Comparison of ENCODE assay signal across 12 mouse cellular contexts in genomic region chr1:120016240-120016639, GRCm38 (mm10). TPM values are rescaled to one million over a fixed set of nuclear protein-coding genes. Genes with fewer than 3 reads are reported as not detected.
A peak's percentile ranks its signal among the peaks of the same experiment; 100 is the strongest.
DNase-seq lines count a peak whose midpoint lies in the region; ATAC-seq and TF ChIP-seq lines count a peak whose summit lies in the region.
"Had no signal": no experiment of that assay in that cellular context is flagged by ENCODE, and none has a peak within 500 bp of the region (broad histone marks: within the 10 kb centered on the region; RNA-seq: fewer than 3 reads in every experiment).

No protein-coding gene starts in this region.

- H3K4me1 ChIP-seq in cerebellum, adult 2 months (ENCODE audit: control insufficient read depth, insufficient read depth, low read length) = no peaks in the 10 kb centered on the region
- no peaks in the 10 kb centered on the region for H3K4me1 ChIP-seq in liver, embryonic 14.5 days (replicated peaks; ENCODE audit: control insufficient read depth in 2 of 2, insufficient read depth in 2 of 2, low read length in 1 of 2)
- no peaks in the 10 kb centered on the region for H3K4me1 ChIP-seq in liver, embryonic 12.5 days
- H3K4me1 ChIP-seq: limb, embryonic 15.5 days had no signal

- TF ChIP-seq CTCF in cerebellum, adult 2 months (IDR thresholded peaks at IDR 0.05; ENCODE audit: borderline replicate concordance, insufficient read depth, low read depth, low read length) = no peak
- peak; percentile 48 for TF ChIP-seq CTCF in liver, embryonic 14.5 days (IDR thresholded peaks at IDR 0.05; ENCODE audit: low read depth)
- TF ChIP-seq CTCF in brain, embryonic 14.5 days (IDR thresholded peaks at IDR 0.05; ENCODE audit: borderline replicate concordance, extremely low read depth, insufficient read depth, insufficient read length) = peak; percentile 28; the same call in 1 of the 2 replicates

- no peak for ATAC-seq in liver, embryonic 14.5 days (ENCODE audit: insufficient read depth)
- ATAC-seq in liver, embryonic 12.5 days = no peak
- ATAC-seq: activated CD4-positive, CD25-positive, alpha-beta regulatory T cell, adult 4 months had no signal

- H3K4me2 ChIP-seq in liver, embryonic 14.5 days (ENCODE audit: low read depth) = no peak overlapping the region
- no peak overlapping the region for H3K4me2 ChIP-seq in liver, embryonic 12.5 days
- H3K4me2 ChIP-seq: limb, embryonic 15.5 days had no signal

- H3K36me3 ChIP-seq in liver, embryonic 14.5 days (replicated peaks; ENCODE audit: control insufficient read depth, insufficient read depth, low read depth) = no peaks in the 10 kb centered on the region
- no peaks in the 10 kb centered on the region for H3K36me3 ChIP-seq in liver, embryonic 12.5 days
- H3K36me3 ChIP-seq: limb, embryonic 15.5 days had no signal

- no peak overlapping the region for H3K27ac ChIP-seq in cerebellum, adult 2 months (ENCODE audit: insufficient read depth, low read length)
- H3K27ac ChIP-seq in liver, embryonic 14.5 days = no peak overlapping the region
- no peak overlapping the region for H3K27ac ChIP-seq in liver, embryonic 12.5 days
- H3K27ac ChIP-seq: limb, embryonic 15.5 days had no signal

- peak; percentile 27 to 43 for DNase-seq in cerebellum, postnatal 14 days
- DNase-seq in cerebellum, adult 2 months = no peak
- DNase-seq in liver, embryonic 14.5 days (ENCODE audit: low read depth in 3 of 3, low spot score in 3 of 3) = no peak
- DNase-seq in brain, embryonic 14.5 days (ENCODE audit: low read depth) = no peak
- DNase-seq in kidney, postnatal 36 days = peak; percentile 58 to 69
- no peak for DNase-seq in thymus, postnatal 14 days
- DNase-seq in layer of hippocampus, adult 9-11 months = no peak
- DNase-seq: gastrocnemius, postnatal 10 days; thymus, postnatal 4 days had no signal

- no peak for TF ChIP-seq EP300 in liver, embryonic 14.5 days (IDR thresholded peaks at IDR 0.05; ENCODE audit: low read depth)

- no peak overlapping the region for H3K4me3 ChIP-seq in cerebellum, adult 2 months (replicated peaks; ENCODE audit: insufficient read depth, low read depth, low read length)
- no peak overlapping the region for H3K4me3 ChIP-seq in liver, embryonic 14.5 days (ENCODE audit: insufficient read depth in 1 of 2, low read depth in 2 of 2, low read length in 2 of 2)
- H3K4me3 ChIP-seq in liver, embryonic 12.5 days = no peak overlapping the region
- H3K4me3 ChIP-seq: limb, embryonic 15.5 days had no signal

- no peaks in the 10 kb centered on the region for H3K9me3 ChIP-seq in liver, embryonic 14.5 days (ENCODE audit: control insufficient read depth, low read length)
- H3K9me3 ChIP-seq in liver, embryonic 12.5 days (replicated peaks) = no peaks in the 10 kb centered on the region
- H3K9me3 ChIP-seq: limb, embryonic 15.5 days had no signal

- TF ChIP-seq POLR2A in cerebellum, adult 2 months (IDR thresholded peaks at IDR 0.05; ENCODE audit: borderline replicate concordance, insufficient read depth, low read length) = no peak
- no peak for TF ChIP-seq POLR2A in brain, embryonic 14.5 days (IDR thresholded peaks at IDR 0.05; ENCODE audit: borderline replicate concordance, extremely low read depth, insufficient read depth, insufficient read length, poor library complexity, severe bottlenecking)

- no peaks in the 10 kb centered on the region for H3K27me3 ChIP-seq in cerebellum, adult 2 months (ENCODE audit: control insufficient read depth, insufficient read depth, low read length)
- no peaks in the 10 kb centered on the region for H3K27me3 ChIP-seq in liver, embryonic 14.5 days (ENCODE audit: control insufficient read depth, insufficient read depth, low read length)
- 0 out of 2 replicates have a peak, but pooled peaks cover 4% of the 10 kb centered on the region for H3K27me3 ChIP-seq in liver, embryonic 12.5 days (replicated peaks)
- H3K27me3 ChIP-seq: limb, embryonic 15.5 days had no signal

- H3K9ac ChIP-seq in liver, embryonic 14.5 days (replicated peaks) = no peak overlapping the region
- H3K9ac ChIP-seq in liver, embryonic 12.5 days = no peak overlapping the region
- H3K9ac ChIP-seq: limb, embryonic 15.5 days had no signal

- WGBS in cerebellum, adult 2 months = 91% methylated on average over 2 of the region's 2 CpGs
- WGBS in liver, embryonic 14.5 days (ENCODE audit: insufficient replicate concordance) = 62% methylated on average over 2 of the region's 2 CpGs
- WGBS in liver, embryonic 12.5 days (ENCODE audit: insufficient replicate concordance) = 68% methylated on average over 2 of the region's 2 CpGs

RNA-seq across cellular contexts. Expression of gene Sctr, which starts 9.5 kb away (rescaled TPM):
- 0.19 and 0.25 TPM in 2 replicates for polyA plus RNA-seq in cerebellum, adult 2 months (2012; rRNA removed)
- 0.03 TPM in 1 of 2 replicates, not detected in the other for polyA plus RNA-seq in liver, embryonic 14.5 days (2012; rRNA removed)
- polyA plus RNA-seq in liver, embryonic 14.5 days (2014; fragmentation: Nextera tagmentation; extraction: Ambion mirVana) = not detected in 2 replicates
- polyA plus RNA-seq in liver, embryonic 12.5 days (2016; fragmentation: Nextera tagmentation; extraction: Ambion mirVana) = not detected in 2 replicates
- polyA plus RNA-seq in brain, embryonic 14.5 days (2012; rRNA removed) = 1.2 and 1.7 TPM in 2 replicates

RNA-seq across cellular contexts. Expression of gene Cfap221, which starts 19.2 kb away (rescaled TPM):
- 0.08 and 0.14 TPM in 2 replicates for polyA plus RNA-seq in cerebellum, adult 2 months (2012; rRNA removed)
- 0.03 TPM in 1 of 2 replicates, not detected in the other for polyA plus RNA-seq in liver, embryonic 14.5 days (2012; rRNA removed)
- 0.05 TPM in 1 of 2 replicates, not detected in the other for polyA plus RNA-seq in liver, embryonic 14.5 days (2014; fragmentation: Nextera tagmentation; extraction: Ambion mirVana)
- polyA plus RNA-seq in liver, embryonic 12.5 days (2016; fragmentation: Nextera tagmentation; extraction: Ambion mirVana) = not detected in 2 replicates
- 0.13 and 0.52 TPM in 2 replicates for polyA plus RNA-seq in brain, embryonic 14.5 days (2012; rRNA removed)
- polyA plus RNA-seq: activated CD4-positive, CD25-positive, alpha-beta regulatory T cell, adult 4 months; limb, embryonic 15.5 days had no signal

RNA-seq across cellular contexts. Expression of gene Tmem37, which starts 57.6 kb away (rescaled TPM):
- 1.3 and 2.2 TPM in 2 replicates for polyA plus RNA-seq in cerebellum, adult 2 months (2012; rRNA removed)
- polyA plus RNA-seq in liver, embryonic 14.5 days (2012; rRNA removed) = 31.1 and 39.5 TPM in 2 replicates
- 73.9 and 75.7 TPM in 2 replicates for polyA plus RNA-seq in liver, embryonic 14.5 days (2014; fragmentation: Nextera tagmentation; extraction: Ambion mirVana)
- 37.0 and 37.6 TPM in 2 replicates for polyA plus RNA-seq in liver, embryonic 12.5 days (2016; fragmentation: Nextera tagmentation; extraction: Ambion mirVana)
- 5.0 and 5.4 TPM in 2 replicates for polyA plus RNA-seq in brain, embryonic 14.5 days (2012; rRNA removed)

Comparison
In these comparisons a context has a peak if more than half of its experiments do, and no peak if none do; other contexts are left out.
1. DNase-seq: peak in cerebellum, postnatal 14 days (2 of 2) and kidney, postnatal 36 days (2 of 2); none in cerebellum, adult 2 months (0 of 2), liver, embryonic 14.5 days (0 of 3), brain, embryonic 14.5 days (single experiment), thymus, postnatal 14 days (single experiment) and layer of hippocampus, adult 9-11 months (single experiment).